Mouse (Mus musculus): Measurements from ENCODE around the gene Ptprt.

- no peak for TF ChIP-seq CTCF (IDR thresholded peaks at IDR 0.05; ENCODE audit: low read depth)
- no peak for TF ChIP-seq EP300 (IDR thresholded peaks at IDR 0.05; ENCODE audit: low read depth)
These were observed 561 bp downstream of the Ptprt start for GRCm38 (mm10) chr2:162660231-162660940.
